Mouse (Mus musculus): ENCODE data around the gene Map1b. TPM values are rescaled to one million over a fixed set of nuclear protein-coding genes. Genes with fewer than 3 reads are reported as not detected.

Gene Map1b
- polyA plus RNA-seq, 1 experiment from 2014 or later: 43.7 TPM

DNA sequence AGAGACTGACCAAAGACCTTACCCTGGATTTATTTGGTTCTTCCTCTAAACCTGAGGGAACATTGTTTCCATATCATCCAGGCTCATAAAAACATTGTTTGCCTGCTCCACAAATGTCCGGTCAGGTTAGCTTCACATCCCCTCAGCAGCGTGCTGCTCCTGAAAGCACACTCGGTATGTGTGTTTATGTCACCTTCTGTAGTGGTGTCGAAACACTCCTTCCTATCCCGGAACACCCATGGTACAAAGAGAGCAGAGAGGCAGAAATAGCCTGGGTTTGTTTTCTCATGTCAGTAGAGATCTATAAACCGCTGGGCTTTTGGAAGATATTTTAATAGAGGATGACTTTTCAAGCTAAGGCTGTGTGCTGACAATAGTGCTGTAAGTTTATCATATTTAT, 139.3 kb downstream of the Map1b start:
- H3K4me3 ChIP-seq (ENCODE audit: low read depth, low read length): no peak overlapping the region
- H3K27ac ChIP-seq (ENCODE audit: low read depth, low read length): no peak overlapping the region
- no peaks in the 10 kb centered on the region for H3K4me1 ChIP-seq (replicated peaks; ENCODE audit: control insufficient read depth, insufficient read depth, low read length)
- no peak overlapping the region for H3K9ac ChIP-seq (ENCODE audit: low read depth, low read length)
- 85% methylated on average over 6 of the region's 6 CpGs for WGBS
- no peaks in the 10 kb centered on the region for H3K27me3 ChIP-seq (replicated peaks; ENCODE audit: control insufficient read depth, insufficient read depth, low read length)
- ATAC-seq: no peak
- H3K36me3 ChIP-seq (ENCODE audit: control insufficient read depth, insufficient read depth): peaks cover 4% of the 10 kb centered on the region; the same call in 1 of the 2 replicates
- no peak overlapping the region for H3K4me2 ChIP-seq (replicated peaks; ENCODE audit: low read depth)
- no peaks in the 10 kb centered on the region for H3K9me3 ChIP-seq (ENCODE audit: control insufficient read depth)
- TF ChIP-seq CTCF (IDR thresholded peaks at IDR 0.05; ENCODE audit: low read depth): no peak

DNA sequence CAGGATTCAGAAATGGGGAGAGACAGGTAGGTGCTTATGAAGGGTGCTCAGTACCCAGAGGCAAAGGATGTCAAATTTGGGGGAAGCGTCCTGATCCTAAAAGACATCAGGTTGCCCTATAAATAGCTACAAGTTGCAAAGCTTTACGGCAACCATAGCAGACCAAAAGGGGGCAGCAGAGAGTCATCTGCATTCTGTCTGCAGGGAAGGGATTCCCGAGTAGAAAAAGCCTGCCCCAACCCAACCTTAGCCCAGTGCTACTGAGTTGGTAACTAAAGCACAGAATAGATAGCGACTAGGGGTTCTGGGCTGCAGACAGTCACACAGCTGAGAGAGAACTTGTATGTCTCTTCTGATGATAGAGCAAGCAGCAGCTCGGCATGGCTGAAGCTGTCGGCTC, 140.8 kb downstream of the Map1b start:
- Histone ChIP-seq H3K36me3 (ENCODE audit: control insufficient read depth, insufficient read depth) (peaks cover 4% of the 10 kb centered on the region; the same call in 1 of the 2 replicates), H3K27ac (ENCODE audit: low read depth, low read length) (no peak overlapping the region), H3K27me3 (replicated peaks; ENCODE audit: control insufficient read depth, insufficient read depth, low read length) (no peaks in the 10 kb centered on the region), H3K9ac (ENCODE audit: low read depth, low read length) (no peak overlapping the region), H3K9me3 (ENCODE audit: control insufficient read depth) (no peaks in the 10 kb centered on the region), H3K4me3 (ENCODE audit: low read depth, low read length) (no peak overlapping the region), H3K4me2 (replicated peaks; ENCODE audit: low read depth) (no peak overlapping the region), H3K4me1 (replicated peaks; ENCODE audit: control insufficient read depth, insufficient read depth, low read length) (no peaks in the 10 kb centered on the region)
- 43% methylated on average over 6 of the region's 6 CpGs for WGBS
- peak; percentile 96 for TF ChIP-seq CTCF (IDR thresholded peaks at IDR 0.05; ENCODE audit: low read depth)
- ATAC-seq: no peak

DNA sequence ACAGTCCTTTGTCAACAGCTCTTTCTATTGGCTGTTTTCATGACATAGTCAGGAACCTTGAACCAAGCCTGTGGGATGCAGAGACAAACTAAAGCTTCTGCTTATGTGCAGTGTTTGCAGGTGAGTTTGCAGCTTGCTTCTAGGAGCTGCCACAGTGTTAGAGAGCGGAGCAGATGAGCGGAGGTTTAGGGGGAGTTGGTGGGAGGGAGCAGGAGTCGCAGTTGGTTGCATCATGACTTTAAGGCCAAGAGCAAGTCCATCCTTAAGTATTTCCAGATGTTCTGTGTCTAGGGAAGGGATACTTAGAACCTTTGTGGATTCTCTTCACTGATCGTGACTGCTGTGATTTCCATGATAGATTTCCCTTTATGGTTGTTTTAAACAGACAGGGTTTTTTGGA, 142.1 kb downstream of the Map1b start:
- H3K4me2 ChIP-seq (replicated peaks; ENCODE audit: low read depth): no peak overlapping the region
- H3K9me3 ChIP-seq (ENCODE audit: control insufficient read depth): no peaks in the 10 kb centered on the region
- peaks cover 4% of the 10 kb centered on the region; the same call in 1 of the 2 replicates for H3K36me3 ChIP-seq (ENCODE audit: control insufficient read depth, insufficient read depth)
- no peak for ATAC-seq
- H3K27ac ChIP-seq (ENCODE audit: low read depth, low read length): no peak overlapping the region
- TF ChIP-seq CTCF (IDR thresholded peaks at IDR 0.05; ENCODE audit: low read depth): no peak
- 65% methylated on average over 4 of the region's 4 CpGs for WGBS
- no peak overlapping the region for H3K4me3 ChIP-seq (ENCODE audit: low read depth, low read length)
- no peaks in the 10 kb centered on the region for H3K4me1 ChIP-seq (replicated peaks; ENCODE audit: control insufficient read depth, insufficient read depth, low read length)
- no peak overlapping the region for H3K9ac ChIP-seq (ENCODE audit: low read depth, low read length)
- no peaks in the 10 kb centered on the region for H3K27me3 ChIP-seq (replicated peaks; ENCODE audit: control insufficient read depth, insufficient read depth, low read length)

DNA sequence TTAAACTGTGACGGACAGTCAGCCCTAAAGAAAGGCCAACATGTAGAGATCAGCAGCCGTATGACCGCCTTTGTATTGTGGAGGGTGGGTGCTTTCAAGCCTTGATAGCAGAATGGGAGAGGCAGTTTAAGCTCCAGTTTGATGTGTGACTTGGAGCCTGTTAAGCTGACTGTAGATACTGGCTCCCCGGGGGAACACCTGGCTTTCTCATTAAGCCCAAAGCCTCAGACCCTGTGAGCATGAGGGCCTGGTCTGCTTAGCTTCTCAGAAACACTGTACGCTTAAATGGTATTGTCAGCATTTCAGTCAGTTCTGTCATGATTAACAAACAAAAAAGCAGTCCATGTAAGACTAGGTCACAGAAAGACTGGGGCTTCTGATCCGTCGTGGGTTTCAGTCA, 142.7 kb downstream of the Map1b start:
- Histone ChIP-seq H3K36me3 (ENCODE audit: control insufficient read depth, insufficient read depth) (peaks cover 2% of the 10 kb centered on the region; the same call in 1 of the 2 replicates), H3K9me3 (ENCODE audit: control insufficient read depth) (no peaks in the 10 kb centered on the region), H3K4me2 (replicated peaks; ENCODE audit: low read depth) (no peak overlapping the region), H3K9ac (ENCODE audit: low read depth, low read length) (no peak overlapping the region), H3K4me1 (replicated peaks; ENCODE audit: control insufficient read depth, insufficient read depth, low read length) (no peaks in the 10 kb centered on the region), H3K4me3 (ENCODE audit: low read depth, low read length) (no peak overlapping the region), H3K27me3 (replicated peaks; ENCODE audit: control insufficient read depth, insufficient read depth, low read length) (no peaks in the 10 kb centered on the region), H3K27ac (ENCODE audit: low read depth, low read length) (no peak overlapping the region; the same call in 1 of the 2 replicates)
- WGBS: 70% methylated on average over 7 of the region's 7 CpGs
- no peak for ATAC-seq
- no peak for TF ChIP-seq CTCF (IDR thresholded peaks at IDR 0.05; ENCODE audit: low read depth)

Other genes starting within 250 kb of the Map1b start
- gene Ptcd2, start 171.8 kb downstream of the Map1b start, polyA plus RNA-seq (2015; fragmentation: Nextera tagmentation; extraction: Ambion mirVana): 28.3 and 28.5 TPM in 2 replicates
- gene Mrps27, start 171.8 kb downstream of the Map1b start, polyA plus RNA-seq (2015; fragmentation: Nextera tagmentation; extraction: Ambion mirVana): 17.2 and 17.4 TPM in 2 replicates